Mouse (Mus musculus) G1E (cell line): Measurements from ENCODE around the gene Pef1.

ENCODE experiments used
- CTCF ChIP-seq: IDR thresholded peaks from 2 replicates; pipeline ENCODE4 v1.5.1; 2012; ENCODE audit warnings: low read depth, low read length, inconsistent platforms, mixed read lengths
- GATA1 ChIP-seq: IDR thresholded peaks from 2 replicates; pipeline ENCODE4 v1.6.1; 2012; ENCODE audit warnings: borderline replicate concordance, low read length, inconsistent platforms, mixed read lengths
- GATA2 ChIP-seq: IDR thresholded peaks from 2 replicates; pipeline ENCODE4 v1.6.1; 2012; ENCODE audit warnings: low read depth, low read length, inconsistent platforms, borderline replicate concordance
- TAL1 ChIP-seq: conservative IDR thresholded peaks from 2 replicates; pipeline ENCODE4 v1.6.1; 2012; ENCODE audit warnings: low read depth, low read length, inconsistent platforms, mixed read lengths

DNA sequence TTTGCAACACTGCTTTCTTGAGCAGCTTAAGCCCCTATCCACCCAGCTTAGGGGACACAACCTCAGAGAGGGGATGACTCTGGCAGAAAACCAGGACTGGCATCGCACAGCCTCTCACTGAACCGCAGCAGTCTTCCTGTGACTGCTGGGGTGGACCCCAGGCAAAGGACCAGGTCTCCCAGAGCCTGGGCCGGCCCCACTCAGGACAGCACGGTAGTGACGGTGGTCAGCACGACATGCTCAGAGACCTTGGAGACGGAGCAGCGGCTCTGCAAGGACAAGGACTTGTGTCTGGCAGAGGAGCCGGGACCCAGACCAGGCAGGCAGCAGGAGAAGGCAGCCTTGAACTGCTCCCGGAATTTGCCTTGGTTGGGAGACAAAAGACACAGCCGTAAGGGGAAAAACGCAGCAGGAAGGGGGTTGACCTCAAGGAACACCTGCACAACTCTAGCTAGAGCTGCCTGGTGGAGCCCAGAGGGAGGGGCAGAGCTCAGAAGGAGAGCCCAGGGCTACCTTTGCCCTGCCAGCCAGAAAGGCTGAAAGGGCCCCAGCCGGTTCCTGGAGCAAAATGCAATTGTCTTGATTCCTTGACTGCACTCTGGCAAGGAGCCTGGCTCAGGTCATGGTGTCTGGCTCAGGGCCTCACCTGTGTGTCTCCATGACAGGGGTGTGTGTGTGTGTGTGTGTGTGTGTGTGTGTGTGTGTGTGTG lies 28.4 kb downstream of the Pef1 start:
- TF ChIP-seq CTCF (no peak), TAL1 (no peak), GATA1 (no peak), GATA2 (no peak)
